Mouse (Mus musculus): ENCODE data around the gene Palm3. TPM values are rescaled to one million over a fixed set of nuclear protein-coding genes. Genes with fewer than 3 reads are reported as not detected.
"Not testable (repeated sequence)": the region's sequence is repeated elsewhere in the genome, so short reads cannot be mapped to it uniquely, and the experiment has no call there.

The Palm3 gene
- polyA plus RNA-seq, 1 experiment from 2014 or later, result 4.7 TPM

- H3K4me1 ChIP-seq (replicated peaks), result peaks cover 20% of the 10 kb centered on the region
- 84% methylated on average over 8 of the region's 8 CpGs for WGBS
- no peak overlapping the region for H3K27ac ChIP-seq
- no peak for ATAC-seq (ENCODE audit: insufficient number of reproducible peaks, insufficient read depth, low FRiP score, low TSS enrichment, low read depth)
- H3K36me3 ChIP-seq, result peaks cover 71% of the 10 kb centered on the region
- no peak overlapping the region for H3K9ac ChIP-seq (replicated peaks)
- no peak overlapping the region for H3K4me3 ChIP-seq (replicated peaks)
- no peaks in the 10 kb centered on the region for H3K27me3 ChIP-seq
- H3K4me2 ChIP-seq, result no peak overlapping the region
- 0 out of 2 replicates have a peak, but pooled peaks cover 4% of the 10 kb centered on the region for H3K9me3 ChIP-seq
Measured at GRCm38 (mm10) chr8:83980845-83981244, 40.4 kb upstream of the Palm3 start.

- H3K9ac ChIP-seq (replicated peaks), result no peak overlapping the region
- no peak overlapping the region for H3K4me2 ChIP-seq
- H3K36me3 ChIP-seq, result peaks cover 77% of the 10 kb centered on the region
- H3K4me1 ChIP-seq (replicated peaks), result peaks cover 20% of the 10 kb centered on the region
- no peak overlapping the region for H3K27ac ChIP-seq
- no peak for ATAC-seq (ENCODE audit: insufficient number of reproducible peaks, insufficient read depth, low FRiP score, low TSS enrichment, low read depth)
- no peak overlapping the region for H3K4me3 ChIP-seq (replicated peaks)
- WGBS, result 97% methylated on average over 7 of the region's 7 CpGs
- 0 out of 2 replicates have a peak, but pooled peaks cover 4% of the 10 kb centered on the region for H3K9me3 ChIP-seq
- H3K27me3 ChIP-seq, result no peaks in the 10 kb centered on the region
Measured at GRCm38 (mm10) chr8:83981533-83981932, 39.7 kb upstream of the Palm3 start.

GRCm38 (mm10) chr8:83982449-83982848, 38.8 kb upstream of the Palm3 start:
- 0 out of 2 replicates have a peak, but pooled peaks cover 4% of the 10 kb centered on the region for H3K9me3 ChIP-seq
- 90% methylated on average over 4 of the region's 4 CpGs for WGBS
- peaks cover 11% of the 10 kb centered on the region for H3K4me1 ChIP-seq (replicated peaks)
- peaks cover 87% of the 10 kb centered on the region for H3K36me3 ChIP-seq
- H3K4me3 ChIP-seq (replicated peaks), result no peak overlapping the region
- H3K4me2 ChIP-seq, result no peak overlapping the region
- no peaks in the 10 kb centered on the region for H3K27me3 ChIP-seq
- no peak overlapping the region for H3K9ac ChIP-seq (replicated peaks)
- ATAC-seq (ENCODE audit: insufficient number of reproducible peaks, insufficient read depth, low FRiP score, low TSS enrichment, low read depth), result no peak
- no peak overlapping the region for H3K27ac ChIP-seq

GRCm38 (mm10) chr8:83983222-83983621, 38.0 kb upstream of the Palm3 start:
- peaks cover 93% of the 10 kb centered on the region for H3K36me3 ChIP-seq
- not testable (repeated sequence) for H3K27me3 ChIP-seq; H3K4me3 ChIP-seq (replicated peaks); H3K4me1 ChIP-seq (replicated peaks); H3K27ac ChIP-seq; ATAC-seq (ENCODE audit: insufficient number of reproducible peaks, insufficient read depth, low FRiP score, low TSS enrichment, low read depth); H3K9ac ChIP-seq (replicated peaks); H3K9me3 ChIP-seq; H3K4me2 ChIP-seq
- WGBS, result 97% methylated on average over 2 of the region's 2 CpGs

GRCm38 (mm10) chr8:83989243-83989642, 32.0 kb upstream of the Palm3 start:
- Histone ChIP-seq H3K4me1 (replicated peaks) (no peaks in the 10 kb centered on the region), H3K4me3 (replicated peaks) (no peak overlapping the region), H3K36me3 (peaks cover 89% of the 10 kb centered on the region), H3K27me3 (no peaks in the 10 kb centered on the region), H3K4me2 (no peak overlapping the region), H3K27ac (no peak overlapping the region), H3K9ac (replicated peaks) (no peak overlapping the region), H3K9me3 (no peaks in the 10 kb centered on the region)
- no peak for ATAC-seq (ENCODE audit: insufficient number of reproducible peaks, insufficient read depth, low FRiP score, low TSS enrichment, low read depth)
- 87% methylated on average over 7 of the region's 7 CpGs for WGBS

GRCm38 (mm10) chr8:83990170-83990569, 31.1 kb upstream of the Palm3 start:
- no peaks in the 10 kb centered on the region for H3K27me3 ChIP-seq
- no peak overlapping the region for H3K4me2 ChIP-seq
- no peaks in the 10 kb centered on the region for H3K4me1 ChIP-seq (replicated peaks)
- ATAC-seq (ENCODE audit: insufficient number of reproducible peaks, insufficient read depth, low FRiP score, low TSS enrichment, low read depth), result no peak
- 93% methylated on average over 14 of the region's 14 CpGs for WGBS
- no peaks in the 10 kb centered on the region for H3K9me3 ChIP-seq
- H3K4me3 ChIP-seq (replicated peaks), result no peak overlapping the region
- no peak overlapping the region for H3K9ac ChIP-seq (replicated peaks)
- H3K36me3 ChIP-seq, result peaks cover 89% of the 10 kb centered on the region
- H3K27ac ChIP-seq, result no peak overlapping the region

- 94% methylated on average over 2 of the region's 2 CpGs for WGBS
- Histone ChIP-seq H3K9me3 (no peaks in the 10 kb centered on the region), H3K27me3 (no peaks in the 10 kb centered on the region), H3K4me1 (replicated peaks) (peaks cover 7% of the 10 kb centered on the region), H3K27ac (no peak overlapping the region), H3K9ac (replicated peaks) (no peak overlapping the region), H3K4me2 (no peak overlapping the region), H3K4me3 (replicated peaks) (no peak overlapping the region), H3K36me3 (peaks cover 67% of the 10 kb centered on the region)
- ATAC-seq (ENCODE audit: insufficient number of reproducible peaks, insufficient read depth, low FRiP score, low TSS enrichment, low read depth), result no peak
Measured at GRCm38 (mm10) chr8:83992488-83992887, 28.8 kb upstream of the Palm3 start.

- H3K9ac ChIP-seq (replicated peaks), result no peak overlapping the region
- no peak overlapping the region for H3K27ac ChIP-seq
Measured at GRCm38 (mm10) chr8:83994030-83994429, 27.2 kb upstream of the Palm3 start.

GRCm38 (mm10) chr8:83995973-83996372, 25.3 kb upstream of the Palm3 start:
- peak overlapping the region; percentile 84 for H3K4me3 ChIP-seq (replicated peaks)

More at GRCm38 (mm10) chr8:83994030-83994429, 27.2 kb upstream of the Palm3 start:
- WGBS, result 82% methylated on average over 3 of the region's 3 CpGs
- Histone ChIP-seq H3K36me3 (peaks cover 52% of the 10 kb centered on the region), H3K27me3 (peaks cover under 1% of the 10 kb centered on the region; the same call in 1 of the 2 replicates), H3K4me1 (replicated peaks) (peaks cover 12% of the 10 kb centered on the region), H3K4me2 (no peak overlapping the region), H3K9me3 (no peaks in the 10 kb centered on the region), H3K4me3 (replicated peaks) (no peak overlapping the region)
- ATAC-seq (ENCODE audit: insufficient number of reproducible peaks, insufficient read depth, low FRiP score, low TSS enrichment, low read depth), result no peak

GRCm38 (mm10) chr8:83996567-83997505, 24.4 kb upstream of the Palm3 start:
- Histone ChIP-seq H3K9me3 (no peaks in the 10 kb centered on the region), H3K4me3 (replicated peaks) (peak overlapping the region; percentile 84), H3K27me3 (peaks cover 21% of the 10 kb centered on the region), H3K27ac (peak overlapping the region; percentile 99), H3K36me3 (peaks cover 46% of the 10 kb centered on the region), H3K4me1 (replicated peaks) (peaks cover 37% of the 10 kb centered on the region), H3K9ac (replicated peaks) (peak overlapping the region; percentile 91), H3K4me2 (peak overlapping the region; percentile 81)
- ATAC-seq (ENCODE audit: insufficient number of reproducible peaks, insufficient read depth, low FRiP score, low TSS enrichment, low read depth), result peak; percentile 70
- WGBS, result under 1% methylated on average over 39 of the region's 103 CpGs

More at GRCm38 (mm10) chr8:83995973-83996372, 25.3 kb upstream of the Palm3 start:
- H3K9me3 ChIP-seq, result no peaks in the 10 kb centered on the region
- peaks cover 29% of the 10 kb centered on the region for H3K4me1 ChIP-seq (replicated peaks)
- H3K27ac ChIP-seq, result peak overlapping the region; percentile 99
- H3K9ac ChIP-seq (replicated peaks), result peak overlapping the region; percentile 91; the same call in 1 of the 2 replicates
- peaks cover 50% of the 10 kb centered on the region for H3K36me3 ChIP-seq
- WGBS, result 14% methylated on average over 12 of the region's 12 CpGs
- H3K27me3 ChIP-seq, result peaks cover 12% of the 10 kb centered on the region
- peak; percentile 16; the same call in 1 of the 2 replicates for ATAC-seq (ENCODE audit: insufficient number of reproducible peaks, insufficient read depth, low FRiP score, low TSS enrichment, low read depth)
- H3K4me2 ChIP-seq, result peak overlapping the region; percentile 81

- peak within 1 kb of the TSS; percentile 87 for H3K4me2 ChIP-seq
- H3K27me3 ChIP-seq, result peaks cover 21% of the 10 kb centered on the region
- WGBS, result under 1% methylated on average over 46 of the region's 112 CpGs
- H3K36me3 ChIP-seq, result peaks cover 39% of the 10 kb centered on the region
- peak within 1 kb of the TSS; percentile 99 for H3K27ac ChIP-seq
- no peaks in the 10 kb centered on the region for H3K9me3 ChIP-seq
- no peak for ATAC-seq (ENCODE audit: insufficient number of reproducible peaks, insufficient read depth, low FRiP score, low TSS enrichment, low read depth)
- peak within 1 kb of the TSS; percentile 84 for H3K4me3 ChIP-seq (replicated peaks)
- peak within 1 kb of the TSS; percentile 91 for H3K9ac ChIP-seq (replicated peaks)
- H3K4me1 ChIP-seq (replicated peaks), result peaks cover 37% of the 10 kb centered on the region
Measured at GRCm38 (mm10) chr8:83997511-83998141, 23.6 kb upstream of the Palm3 start, which contains the start of gene Samd1. Gene Samd1 (plus strand): TSS chr8:83997672.
